In the genomic region with DNA sequence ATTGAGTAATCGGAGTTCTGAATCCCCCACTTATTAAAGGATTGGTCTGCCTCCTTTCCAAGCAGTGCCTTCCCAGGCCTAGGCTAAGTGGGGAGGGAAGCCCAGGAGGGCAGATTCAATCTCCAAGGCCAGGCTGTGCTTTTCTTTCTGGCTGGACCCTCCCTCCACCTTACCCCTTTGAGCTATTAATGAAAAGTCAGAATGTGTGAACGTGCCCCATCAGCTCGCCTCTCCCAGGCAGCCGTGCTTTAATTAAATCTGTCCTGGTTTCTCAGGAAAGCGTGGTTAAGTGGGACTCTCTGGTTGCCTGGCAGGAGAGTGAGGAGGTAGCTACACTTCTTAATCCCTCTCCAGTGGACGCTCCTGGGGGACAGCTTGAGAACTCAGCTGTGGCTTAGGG, we compare ENCODE assay signal across 21 mouse cellular contexts. TPM values are rescaled to one million over a fixed set of nuclear protein-coding genes. Genes with fewer than 3 reads are reported as not detected.
DNase-seq lines count a peak whose midpoint lies in the region; ATAC-seq and TF ChIP-seq lines count a peak whose summit lies in the region.
"Had no signal": no experiment of that assay in that cellular context is flagged by ENCODE, and none has a peak within 500 bp of the region (broad histone marks: within the 10 kb centered on the region; RNA-seq: fewer than 3 reads in every experiment).

No protein-coding gene starts in this region.

- H3K9me3 ChIP-seq in forebrain, embryonic 12.5 days: no peaks in the 10 kb centered on the region
- H3K9me3 ChIP-seq in forebrain, postnatal 0 days (ENCODE audit: low read length): no peaks in the 10 kb centered on the region
- H3K9me3 ChIP-seq in forebrain, embryonic 13.5 days (replicated peaks): no peaks in the 10 kb centered on the region
- no peaks in the 10 kb centered on the region for H3K9me3 ChIP-seq in limb, embryonic 12.5 days
- H3K9me3 ChIP-seq: heart, embryonic 15.5 days; intestine, embryonic 15.5 days had no signal

- DNase-seq in forebrain, postnatal 0 days: no peak
- DNase-seq in MN1 (ENCODE audit: low spot score): peak; percentile 73
- DNase-seq in thymus, adult 18-20 months: no peak
- no peak for DNase-seq in cerebellum, postnatal 10 days
- no peak for DNase-seq in urinary bladder, postnatal 14 days (ENCODE audit: low spot score)
- DNase-seq: adrenal gland, postnatal 14 days; cerebellum, adult 11 months; gastrocnemius, postnatal 14 days; liver, postnatal 0 days; right cerebral cortex, adult 18-20 months had no signal

- no peak overlapping the region for H3K4me3 ChIP-seq in forebrain, embryonic 12.5 days (replicated peaks)
- H3K4me3 ChIP-seq in forebrain, postnatal 0 days (ENCODE audit: low read depth, low read length): no peak overlapping the region
- H3K4me3 ChIP-seq in forebrain, embryonic 13.5 days: no peak overlapping the region
- no peak overlapping the region for H3K4me3 ChIP-seq in limb, embryonic 12.5 days (replicated peaks)
- H3K4me3 ChIP-seq: heart, embryonic 15.5 days; intestine, embryonic 15.5 days had no signal

- H3K4me1 ChIP-seq in forebrain, embryonic 12.5 days: peaks cover 29% of the 10 kb centered on the region
- H3K4me1 ChIP-seq in forebrain, postnatal 0 days (ENCODE audit: insufficient read depth): no peaks in the 10 kb centered on the region
- H3K4me1 ChIP-seq in forebrain, embryonic 13.5 days: peaks cover 17% of the 10 kb centered on the region
- peaks cover 44% of the 10 kb centered on the region for H3K4me1 ChIP-seq in limb, embryonic 12.5 days (replicated peaks)

- peak overlapping the region; percentile 21; the same call in 1 of the 2 replicates for H3K9ac ChIP-seq in forebrain, embryonic 12.5 days
- no peak overlapping the region for H3K9ac ChIP-seq in forebrain, postnatal 0 days
- H3K9ac ChIP-seq in forebrain, embryonic 13.5 days: 0 out of 2 replicates have a peak overlapping the region, but pooled peaks have one; percentile 18
- H3K9ac ChIP-seq in limb, embryonic 12.5 days (replicated peaks): no peak overlapping the region
- H3K9ac ChIP-seq: heart, embryonic 15.5 days; intestine, embryonic 15.5 days; liver, postnatal 0 days had no signal

- peak; percentile 70 for ATAC-seq in forebrain, embryonic 12.5 days (ENCODE audit: low FRiP score)
- ATAC-seq in forebrain, postnatal 0 days: no peak
- no peak for ATAC-seq in forebrain, embryonic 13.5 days
- no peak for ATAC-seq in limb, embryonic 12.5 days (ENCODE audit: insufficient number of reproducible peaks, insufficient read depth, low FRiP score, low TSS enrichment, low read depth)
- ATAC-seq: intestine, embryonic 15.5 days; liver, postnatal 0 days had no signal

- WGBS in forebrain, embryonic 12.5 days: 4% methylated on average over 6 of the region's 6 CpGs
- WGBS in forebrain, postnatal 0 days: 11% methylated on average over 6 of the region's 6 CpGs
- WGBS in forebrain, embryonic 13.5 days: 1% methylated on average over 6 of the region's 6 CpGs
- WGBS in limb, embryonic 12.5 days: 16% methylated on average over 6 of the region's 6 CpGs

- H3K27me3 ChIP-seq in forebrain, embryonic 12.5 days: peaks cover 34% of the 10 kb centered on the region
- H3K27me3 ChIP-seq in forebrain, postnatal 0 days (ENCODE audit: insufficient read depth, low read length): no peaks in the 10 kb centered on the region
- H3K27me3 ChIP-seq in forebrain, embryonic 13.5 days: peaks cover 20% of the 10 kb centered on the region
- 0 out of 2 replicates have a peak, but pooled peaks cover 17% of the 10 kb centered on the region for H3K27me3 ChIP-seq in limb, embryonic 12.5 days
- H3K27me3 ChIP-seq: intestine, embryonic 15.5 days had no signal

- no peak for TF ChIP-seq CTCF in forebrain, postnatal 0 days (IDR thresholded peaks at IDR 0.05; ENCODE audit: low read depth)

- H3K36me3 ChIP-seq in forebrain, embryonic 12.5 days (replicated peaks): no peaks in the 10 kb centered on the region
- no peaks in the 10 kb centered on the region for H3K36me3 ChIP-seq in forebrain, postnatal 0 days (ENCODE audit: insufficient read depth)
- no peaks in the 10 kb centered on the region for H3K36me3 ChIP-seq in forebrain, embryonic 13.5 days (ENCODE audit: poor library complexity, severe bottlenecking)
- H3K36me3 ChIP-seq in limb, embryonic 12.5 days: peaks cover 7% of the 10 kb centered on the region; the same call in 1 of the 2 replicates
- H3K36me3 ChIP-seq: heart, embryonic 15.5 days; intestine, embryonic 15.5 days had no signal

- no peak overlapping the region for H3K4me2 ChIP-seq in forebrain, embryonic 12.5 days
- H3K4me2 ChIP-seq in forebrain, postnatal 0 days (ENCODE audit: low read depth): no peak overlapping the region
- H3K4me2 ChIP-seq in forebrain, embryonic 13.5 days: no peak overlapping the region
- H3K4me2 ChIP-seq in limb, embryonic 12.5 days: no peak overlapping the region
- H3K4me2 ChIP-seq: heart, embryonic 15.5 days; intestine, embryonic 15.5 days had no signal

- peak overlapping the region; percentile 70 for H3K27ac ChIP-seq in forebrain, embryonic 12.5 days
- no peak overlapping the region for H3K27ac ChIP-seq in forebrain, postnatal 0 days (ENCODE audit: low read depth, low read length)
- peak overlapping the region; percentile 41 for H3K27ac ChIP-seq in forebrain, embryonic 13.5 days
- H3K27ac ChIP-seq in limb, embryonic 12.5 days: peak overlapping the region; percentile 45; the same call in 1 of the 2 replicates
- H3K27ac ChIP-seq: heart, embryonic 15.5 days; intestine, embryonic 15.5 days had no signal

RNA-seq across cellular contexts. Expression of gene Wnt9a, which starts 22.9 kb away (rescaled TPM):
- 4.9 and 5.3 TPM in 2 replicates for polyA plus RNA-seq in forebrain, embryonic 12.5 days (2016; fragmentation: Nextera tagmentation; extraction: Ambion mirVana)
- total RNA-seq in forebrain, postnatal 0 days (2014; rRNA removed): 1.9 and 5.6 TPM in 2 replicates
- 2.1 and 2.6 TPM in 2 replicates for polyA plus RNA-seq in forebrain, postnatal 0 days (2015; fragmentation: Nextera tagmentation; extraction: Ambion mirVana)
- polyA plus RNA-seq in forebrain, embryonic 13.5 days (2015; fragmentation: Nextera tagmentation; extraction: Ambion mirVana): 1.8 and 2.9 TPM in 2 replicates
- 5.0 and 5.6 TPM in 2 replicates for polyA plus RNA-seq in limb, embryonic 12.5 days (2016; fragmentation: Nextera tagmentation; extraction: Ambion mirVana)
- total RNA-seq: common myeloid progenitor, adult 5-6 weeks; megakaryocyte-erythroid progenitor cell, adult 5-6 weeks had no signal

RNA-seq across cellular contexts. Expression of gene Wnt3a, which starts 39.1 kb away (rescaled TPM):
- 4.9 and 6.8 TPM in 2 replicates for polyA plus RNA-seq in forebrain, embryonic 12.5 days (2016; fragmentation: Nextera tagmentation; extraction: Ambion mirVana)
- 0.31 and 0.52 TPM in 2 replicates for total RNA-seq in forebrain, postnatal 0 days (2014; rRNA removed)
- polyA plus RNA-seq in forebrain, postnatal 0 days (2015; fragmentation: Nextera tagmentation; extraction: Ambion mirVana): 0.19 and 0.29 TPM in 2 replicates
- 2.3 and 3.4 TPM in 2 replicates for polyA plus RNA-seq in forebrain, embryonic 13.5 days (2015; fragmentation: Nextera tagmentation; extraction: Ambion mirVana)
- 1.6 and 2.6 TPM in 2 replicates for polyA plus RNA-seq in limb, embryonic 12.5 days (2016; fragmentation: Nextera tagmentation; extraction: Ambion mirVana)
- total RNA-seq: adrenal gland, postnatal 14 days; common myeloid progenitor, adult 5-6 weeks; gastrocnemius, postnatal 14 days; megakaryocyte-erythroid progenitor cell, adult 5-6 weeks had no signal
- polyA plus RNA-seq: heart, embryonic 15.5 days; intestine, embryonic 15.5 days; liver, postnatal 0 days had no signal

RNA-seq across cellular contexts. Expression of gene Prss38, which starts 45.8 kb away (rescaled TPM):
- not detected in 2 replicates for polyA plus RNA-seq in forebrain, embryonic 12.5 days (2016; fragmentation: Nextera tagmentation; extraction: Ambion mirVana)
- not detected in 2 replicates for total RNA-seq in forebrain, postnatal 0 days (2014; rRNA removed)
- polyA plus RNA-seq in forebrain, postnatal 0 days (2015; fragmentation: Nextera tagmentation; extraction: Ambion mirVana): 0.12 TPM in 1 of 2 replicates, not detected in the other
- not detected in 2 replicates for polyA plus RNA-seq in forebrain, embryonic 13.5 days (2015; fragmentation: Nextera tagmentation; extraction: Ambion mirVana)
- 0.16 TPM in 1 of 2 replicates, not detected in the other for polyA plus RNA-seq in limb, embryonic 12.5 days (2016; fragmentation: Nextera tagmentation; extraction: Ambion mirVana)
- total RNA-seq: adrenal gland, postnatal 14 days; common myeloid progenitor, adult 5-6 weeks; layer of hippocampus, adult 8-10 months; megakaryocyte-erythroid progenitor cell, adult 5-6 weeks had no signal
- polyA plus RNA-seq: heart, embryonic 15.5 days; intestine, embryonic 15.5 days; limb, embryonic 11.5 days; liver, postnatal 0 days; neural tube, embryonic 14.5 days; thymus, postnatal 0 days had no signal

Comparison
In these comparisons a context has a peak if more than half of its experiments do, and no peak if none do; other contexts are left out.
1. H3K9ac ChIP-seq: peak in forebrain, embryonic 12.5 days (single experiment) and forebrain, embryonic 13.5 days (single experiment); none in forebrain, postnatal 0 days (single experiment) and limb, embryonic 12.5 days (single experiment).